Mouse (Mus musculus) myocyte (in vitro differentiated cells): ENCODE results near the gene Pik3r5. TPM values are rescaled to one million over a fixed set of nuclear protein-coding genes. Genes with fewer than 3 reads are reported as not detected.

Experiments
- H3K27me3 ChIP-seq: one replicate; pipeline ENCODE4 v1.6.1; 2011; ENCODE audit not compliant: control insufficient read depth, insufficient read depth, insufficient read length
- H3K36me3 ChIP-seq: one replicate; pipeline ENCODE4 v1.6.1; 2011; ENCODE audit not compliant: control insufficient read depth, insufficient read depth
- H3K4me2 ChIP-seq: one replicate; pipeline ENCODE4 v1.6.1; 2011; ENCODE audit warnings: low read depth, control low read depth
- H3K4me3 ChIP-seq: one replicate; pipeline ENCODE4 v1.5.1; 2011; ENCODE audit warnings: mild to moderate bottlenecking, control low read depth, moderate library complexity
- H3K79me2 ChIP-seq: one replicate; pipeline ENCODE4 v1.6.1; 2011; ENCODE audit not compliant: control insufficient read depth, insufficient read depth
- H3ac ChIP-seq: one replicate; pipeline ENCODE4 v1.6.1; 2011; ENCODE audit not compliant: control insufficient read depth, insufficient read length
- CEBPB ChIP-seq: IDR thresholded peaks from 2 replicates; pipeline ENCODE4 v1.6.1; 2011; ENCODE audit warnings: mild to moderate bottlenecking, moderate library complexity; ENCODE audit not compliant: poor library complexity, insufficient read depth, severe bottlenecking
- E2F4 ChIP-seq: IDR thresholded peaks from one replicate; pipeline ENCODE4 v1.6.1; 2011; ENCODE audit warnings: mild to moderate bottlenecking, control low read depth, moderate library complexity; ENCODE audit not compliant: insufficient read depth
- MAX ChIP-seq: IDR thresholded peaks from one replicate; pipeline ENCODE4 v1.6.1; 2011; ENCODE audit warnings: low read depth, mild to moderate bottlenecking, control low read depth
- MYOD1 ChIP-seq, 3 experiments: IDR thresholded peaks; one replicate each; pipeline ENCODE4 v1.6.1; 2011; ENCODE audit warnings: control low read depth in 2 of 3, low read depth in 2 of 3, mild to moderate bottlenecking in 2 of 3, moderate library complexity in 1 of 3; ENCODE audit not compliant: insufficient read length in 2 of 3, control insufficient read depth in 1 of 3
- MYOG ChIP-seq, 3 experiments: IDR thresholded peaks; one replicate each; pipeline ENCODE4 v1.6.1; 2011; ENCODE audit warnings: control low read depth in 2 of 3, low read depth in 2 of 3, mild to moderate bottlenecking in 2 of 3; ENCODE audit not compliant: insufficient read length in 2 of 3, control insufficient read depth in 1 of 3, insufficient read depth in 1 of 3
- POLR2A ChIP-seq: IDR thresholded peaks from one replicate; pipeline ENCODE4 v1.6.1; 2011; ENCODE audit warnings: low read depth, mild to moderate bottlenecking, control low read depth, moderate library complexity; ENCODE audit not compliant: insufficient read length
- POLR2AphosphoS2 ChIP-seq: IDR thresholded peaks from one replicate; pipeline ENCODE4 v1.6.1; 2011; ENCODE audit warnings: low read depth, control low read depth; ENCODE audit not compliant: insufficient read length
- REST ChIP-seq: IDR thresholded peaks from one replicate; pipeline ENCODE4 v1.6.1; 2011; ENCODE audit warnings: mild to moderate bottlenecking, control low read depth, moderate library complexity; ENCODE audit not compliant: insufficient read depth, insufficient read length
- SRF ChIP-seq: IDR thresholded peaks from one replicate; pipeline ENCODE4 v1.6.1; 2011; ENCODE audit warnings: low read depth; ENCODE audit not compliant: control insufficient read depth, insufficient read length
- TCF12 ChIP-seq: IDR thresholded peaks from one replicate; pipeline ENCODE4 v1.6.1; 2011; ENCODE audit warnings: mild to moderate bottlenecking, control low read depth; ENCODE audit not compliant: poor library complexity, insufficient read depth, severe bottlenecking
- TCF3 ChIP-seq: IDR thresholded peaks from one replicate; pipeline ENCODE4 v1.6.1; 2011; ENCODE audit warnings: low read depth, control low read depth; ENCODE audit not compliant: insufficient read length
- USF1 ChIP-seq: IDR thresholded peaks from one replicate; pipeline ENCODE4 v1.6.1; 2011; ENCODE audit warnings: low read depth, mild to moderate bottlenecking, control low read depth, moderate library complexity
- polyA plus RNA-seq: library from polyadenylated mRNA; unstranded; fragments of >200 nt; fragmentation: generic; extraction: Trizol; gene quantifications from one replicate; pipeline ENCODE4 v1.2.1, GENCODE M21; 2012; ENCODE audit warnings: missing spikeins

Gene Pik3r5
- polyA plus RNA-seq, 1 experiment = 0.22 TPM

DNA sequence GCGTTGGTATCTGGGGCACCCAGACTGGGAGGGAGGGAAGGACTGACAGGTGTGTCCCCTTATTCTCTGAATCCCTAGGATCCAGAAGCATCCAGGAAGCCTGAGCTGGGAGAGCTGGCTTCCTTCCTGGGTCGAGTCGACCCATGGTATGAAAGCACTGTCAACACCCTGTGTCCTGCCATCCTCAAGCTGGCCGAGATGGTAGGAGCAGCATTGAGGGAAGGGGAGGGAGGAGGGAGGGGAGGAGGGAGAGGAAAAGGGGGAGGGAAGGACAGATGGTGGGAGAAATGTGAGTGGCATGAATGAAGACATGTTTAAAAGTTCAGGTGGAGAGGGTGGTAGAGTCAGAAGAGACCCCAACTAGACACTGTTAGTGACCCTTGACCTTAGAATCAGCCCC is 104.1 kb downstream of the Pik3r5 start:
- H3K27me3 ChIP-seq = no peaks in the 10 kb centered on the region
- H3K4me3 ChIP-seq = no peak overlapping the region
- no peaks in the 10 kb centered on the region for H3K79me2 ChIP-seq
- H3ac ChIP-seq = no peak overlapping the region
- TF ChIP-seq REST = no peak
- TF ChIP-seq POLR2A = no peak
- H3K36me3 ChIP-seq = no peaks in the 10 kb centered on the region
- peak overlapping the region; percentile 53 for H3K4me2 ChIP-seq

DNA sequence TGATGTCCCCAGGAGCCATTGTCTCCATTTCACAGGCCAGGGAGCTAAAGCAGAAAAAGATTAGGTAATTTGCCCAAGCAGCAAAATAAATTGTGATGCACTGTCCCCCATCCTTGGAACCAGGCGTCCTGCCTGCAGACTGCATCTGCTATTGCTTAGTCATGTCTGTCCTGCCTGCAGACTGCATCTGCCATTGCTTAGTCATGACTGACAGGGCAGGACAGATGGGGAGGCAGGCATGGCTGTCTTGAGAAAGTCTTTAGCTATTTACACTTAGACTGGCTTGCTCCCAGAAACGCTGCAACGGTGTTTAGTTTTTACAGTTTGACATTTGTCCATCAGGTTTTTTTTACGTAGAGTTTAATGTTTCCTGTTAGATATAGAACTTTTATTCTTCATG is 104.5 kb downstream of the Pik3r5 start:
- Histone ChIP-seq H3K4me2 (peak overlapping the region; percentile 53), H3ac (no peak overlapping the region), H3K4me3 (no peak overlapping the region), H3K36me3 (no peaks in the 10 kb centered on the region), H3K79me2 (no peaks in the 10 kb centered on the region), H3K27me3 (no peaks in the 10 kb centered on the region)
- TF ChIP-seq USF1 (no peak), CEBPB (no peak), MAX (no peak), E2F4 (no peak), SRF (peak; percentile 85), TCF3 (no peak), POLR2A (no peak), REST (no peak), MYOD1 (IDR thresholded peaks at IDR 0.05; ENCODE audit: control insufficient read depth in 1 of 3, insufficient read length in 2 of 3, low read depth in 2 of 3) (peak; percentile 6 to 84 (median 76)), MYOG (IDR thresholded peaks at IDR 0.05; ENCODE audit: control insufficient read depth in 1 of 3, insufficient read depth in 1 of 3, insufficient read length in 2 of 3, low read depth in 2 of 3) (peak in 2 of 3 experiments; percentile 44 to 46), TCF12 (no peak), POLR2AphosphoS2 (no peak)

DNA sequence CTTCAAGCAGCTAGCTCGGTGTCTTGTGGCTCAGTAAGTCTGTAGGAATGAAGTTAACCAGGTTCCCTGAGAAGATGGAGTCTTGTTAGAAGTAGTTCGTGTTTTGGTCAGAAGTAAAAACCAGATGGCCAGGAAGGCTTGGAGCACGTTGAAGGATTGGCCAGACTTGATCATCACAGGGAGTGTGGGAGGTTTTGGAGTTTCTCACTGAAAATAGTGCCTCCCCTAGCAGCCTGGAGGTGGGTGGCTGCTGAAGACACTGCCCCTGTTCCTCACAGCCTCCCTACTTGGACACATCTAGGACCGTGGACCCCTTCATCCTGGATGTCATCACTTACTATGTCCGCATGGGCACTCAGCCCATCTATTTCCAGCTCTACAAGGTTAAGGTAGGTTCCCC is 107.7 kb downstream of the Pik3r5 start:
- no peaks in the 10 kb centered on the region for H3K36me3 ChIP-seq
- no peak overlapping the region for H3K4me2 ChIP-seq
- H3K79me2 ChIP-seq = no peaks in the 10 kb centered on the region
- no peak overlapping the region for H3ac ChIP-seq
- peaks cover 10% of the 10 kb centered on the region for H3K27me3 ChIP-seq
- TF ChIP-seq POLR2A (no peak), TCF3 (no peak), SRF (no peak), MAX (no peak), MYOD1 (IDR thresholded peaks at IDR 0.05; ENCODE audit: control insufficient read depth in 1 of 3, insufficient read length in 2 of 3, low read depth in 2 of 3) (no peak), USF1 (no peak), TCF12 (no peak), REST (no peak)
- H3K4me3 ChIP-seq = no peak overlapping the region

DNA sequence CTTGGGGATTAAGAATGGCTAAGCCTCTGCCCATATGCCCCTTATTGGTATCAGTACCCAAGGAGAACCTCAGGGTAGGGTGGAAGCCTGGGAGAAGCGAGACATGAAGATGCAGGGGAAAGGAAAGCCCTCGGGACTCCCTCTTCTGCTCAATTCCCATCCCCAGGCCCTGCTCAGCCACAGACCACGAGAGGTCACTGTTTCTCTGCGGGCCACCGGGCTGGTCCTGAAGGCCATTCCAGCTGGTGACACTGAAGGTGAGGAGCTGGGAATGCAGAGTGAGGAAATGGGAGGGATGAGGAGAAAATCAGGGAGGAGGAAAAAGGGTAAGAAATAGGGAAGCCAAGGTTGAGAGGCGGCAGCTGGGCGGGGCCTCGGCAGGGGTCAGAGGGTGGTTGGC is 112.6 kb downstream of the Pik3r5 start:
- Histone ChIP-seq H3K36me3 (no peaks in the 10 kb centered on the region), H3K27me3 (peaks cover 14% of the 10 kb centered on the region), H3K79me2 (no peaks in the 10 kb centered on the region), H3ac (no peak overlapping the region), H3K4me3 (no peak overlapping the region), H3K4me2 (no peak overlapping the region)
- TF ChIP-seq E2F4 (no peak), SRF (no peak), CEBPB (no peak), MYOD1 (IDR thresholded peaks at IDR 0.05; ENCODE audit: control insufficient read depth in 1 of 3, insufficient read length in 2 of 3, low read depth in 2 of 3) (no peak), TCF3 (no peak), TCF12 (no peak), POLR2AphosphoS2 (no peak), MAX (no peak), REST (no peak), MYOG (IDR thresholded peaks at IDR 0.05; ENCODE audit: control insufficient read depth in 1 of 3, insufficient read depth in 1 of 3, insufficient read length in 2 of 3, low read depth in 2 of 3) (no peak), POLR2A (no peak), USF1 (no peak)

DNA sequence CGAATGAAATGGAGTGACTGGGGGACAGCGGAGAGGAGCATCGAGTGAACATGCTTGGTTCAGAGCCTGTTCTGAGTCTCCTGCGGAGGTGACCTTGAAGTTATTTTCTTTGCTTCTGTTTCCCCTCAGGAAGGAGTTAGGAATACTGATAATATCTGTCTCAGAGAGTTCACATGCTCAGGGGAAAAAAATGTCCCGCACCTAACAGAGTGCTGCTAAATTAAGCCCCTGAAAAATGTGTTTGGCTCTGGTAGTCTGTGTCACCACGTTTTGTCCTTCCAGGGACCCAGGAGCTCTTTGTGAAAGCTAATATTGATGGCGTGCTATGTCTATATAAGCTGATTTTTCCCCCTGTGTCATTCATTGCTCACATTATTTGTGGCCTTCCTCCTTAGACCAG is 113.3 kb downstream of the Pik3r5 start:
- no peak overlapping the region for H3ac ChIP-seq
- H3K4me3 ChIP-seq = no peak overlapping the region
- no peaks in the 10 kb centered on the region for H3K79me2 ChIP-seq
- TF ChIP-seq POLR2AphosphoS2 (no peak), USF1 (no peak)
- peaks cover 18% of the 10 kb centered on the region for H3K27me3 ChIP-seq
- H3K36me3 ChIP-seq = no peaks in the 10 kb centered on the region
- no peak overlapping the region for H3K4me2 ChIP-seq

DNA sequence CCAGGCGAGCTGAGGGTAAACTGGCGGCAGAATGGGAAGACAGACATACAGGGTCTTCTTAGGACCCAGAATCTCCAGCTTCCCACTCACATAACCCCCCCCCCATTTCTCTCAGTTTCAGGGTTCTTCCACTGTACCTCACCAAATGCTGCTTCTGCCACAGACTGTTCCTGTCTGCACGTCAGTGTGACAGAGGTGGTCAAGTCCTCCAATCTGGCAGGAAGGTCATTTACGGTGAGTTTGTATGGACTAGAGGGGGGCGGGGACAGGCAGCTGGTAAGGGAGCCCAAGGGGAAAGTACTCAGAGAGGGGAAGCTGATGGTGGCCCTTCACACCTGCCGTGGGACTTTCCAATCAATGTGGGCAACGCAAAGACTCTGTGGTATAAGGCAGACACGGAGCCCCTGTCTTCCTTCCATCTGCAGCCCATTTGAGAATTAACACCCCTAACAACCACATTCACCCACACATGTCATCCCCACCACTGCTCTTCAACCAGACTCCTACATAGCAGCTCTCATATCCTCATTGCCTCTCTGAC is 113.8 kb downstream of the Pik3r5 start:
- Histone ChIP-seq H3K4me2 (no peak overlapping the region), H3K27me3 (peaks cover 24% of the 10 kb centered on the region), H3K79me2 (no peaks in the 10 kb centered on the region), H3K36me3 (no peaks in the 10 kb centered on the region), H3ac (no peak overlapping the region), H3K4me3 (no peak overlapping the region)
- no peak for TF ChIP-seq TCF12
- TF ChIP-seq POLR2AphosphoS2 = no peak
- TF ChIP-seq CEBPB = no peak
- TF ChIP-seq MAX = no peak
- no peak for TF ChIP-seq POLR2A
- TF ChIP-seq MYOD1 (IDR thresholded peaks at IDR 0.05; ENCODE audit: control insufficient read depth in 1 of 3, insufficient read length in 2 of 3, low read depth in 2 of 3) = no peak
- TF ChIP-seq TCF3 = no peak
- TF ChIP-seq SRF = no peak
- no peak for TF ChIP-seq E2F4
- no peak for TF ChIP-seq REST
